Mouse (Mus musculus): ENCODE measurements around the gene Fam186b. TPM values are rescaled to one million over a fixed set of nuclear protein-coding genes. Genes with fewer than 3 reads are reported as not detected.

Fam186b gene
- not detected for polyA plus RNA-seq (2014; fragmentation: Illumina TruSeq; extraction: RNeasy Lipid Tissue Mini Kit (QIAGEN cat#74804); ENCODE audit: low read depth, low replicate concordance)

DNA sequence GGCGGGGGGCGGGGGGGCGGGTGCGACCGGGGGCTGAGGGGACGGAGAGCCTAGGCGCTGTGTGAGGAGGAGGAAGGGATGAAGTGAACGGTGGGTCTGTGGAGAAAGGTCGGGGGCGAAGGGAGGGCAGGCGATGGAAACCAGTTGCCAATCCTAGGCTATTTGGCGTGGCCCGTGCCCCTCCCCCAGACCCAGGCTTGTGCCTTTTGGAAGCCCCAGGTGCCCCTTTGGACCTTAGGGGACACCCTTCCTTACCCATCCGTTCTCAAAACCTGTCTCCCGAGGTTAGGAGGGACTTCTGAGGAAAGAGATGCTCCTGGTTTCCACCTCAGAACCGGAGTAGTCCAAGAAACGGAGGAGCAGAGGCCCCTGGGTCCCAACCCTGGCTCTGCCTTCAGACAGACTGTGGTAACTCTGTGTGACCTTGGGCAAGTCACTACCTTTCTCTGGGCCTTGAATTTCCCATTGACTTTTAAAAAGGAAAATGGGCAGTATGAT, at the start of gene Fam186b:
Gene Fam186b (minus strand): TSS at position 405 of the 498 bp plus-strand sequence.

DNA sequence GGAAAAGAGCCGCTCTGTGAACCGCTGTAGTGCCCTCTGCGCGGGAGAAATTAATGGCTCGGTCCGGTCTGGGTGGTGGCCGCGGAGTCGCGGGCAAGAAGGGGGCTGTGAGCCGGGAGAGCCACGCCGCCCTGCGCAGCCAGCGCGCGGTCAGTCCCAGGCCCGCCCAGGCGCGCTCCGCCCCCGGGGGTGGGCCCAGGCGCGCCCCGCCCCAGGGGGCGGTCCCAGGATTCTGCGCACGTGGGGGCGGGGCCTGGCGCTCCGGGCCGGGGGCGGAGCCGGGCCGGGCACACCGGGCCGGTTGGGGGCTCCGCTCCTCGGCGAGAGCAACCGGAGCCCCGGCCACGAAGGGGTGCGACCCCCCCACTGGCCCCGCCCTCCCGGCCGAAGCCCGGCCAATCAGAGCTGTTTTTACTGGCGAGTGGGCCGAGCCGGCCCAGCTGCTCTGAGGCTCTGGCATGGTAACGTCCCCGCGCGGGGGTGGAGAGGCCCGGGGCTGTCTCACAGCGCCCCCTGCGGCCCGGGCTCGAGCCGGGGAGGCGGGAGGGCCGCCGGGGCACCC, 794 bp downstream of the Fam186b start, which contains the start of gene Prpf40b:
Gene Prpf40b (plus strand): TSS at position 275 of the 562 bp plus-strand sequence.

DNA sequence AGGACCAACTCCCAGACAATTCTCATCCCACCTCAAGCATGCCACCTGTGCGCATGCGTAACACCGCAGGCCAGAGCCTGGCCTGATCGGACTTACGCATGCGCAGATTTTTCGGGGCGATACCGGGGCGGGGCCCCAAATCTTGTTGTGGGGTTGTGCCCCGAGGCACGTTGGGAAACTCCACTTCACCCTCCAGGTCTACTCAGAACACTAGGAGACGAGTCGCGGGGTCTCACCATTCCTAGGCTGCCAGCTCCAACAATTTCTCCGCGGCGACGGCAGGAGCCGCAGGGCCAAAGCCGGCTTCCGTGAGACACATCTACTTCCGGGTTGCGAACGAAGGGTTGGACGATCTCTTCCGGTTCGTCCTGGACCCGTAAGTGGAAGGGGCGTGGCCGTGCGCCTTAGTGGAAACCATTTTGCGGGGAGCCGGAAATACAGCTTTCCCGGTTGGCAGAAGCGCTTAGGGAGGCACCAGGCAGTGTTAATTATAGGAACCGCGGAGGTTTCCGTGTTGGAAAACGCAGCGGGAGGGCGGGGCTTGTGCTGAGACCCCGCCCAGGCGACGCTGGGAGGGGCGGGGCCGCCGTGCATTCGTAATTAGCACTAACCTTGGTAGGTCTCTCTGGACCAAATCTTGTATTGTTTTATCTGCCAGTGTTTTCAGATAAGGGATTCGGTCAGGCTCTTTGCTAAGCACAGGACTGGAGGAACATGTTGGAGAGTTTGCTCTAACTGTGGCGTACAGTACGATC, 43.9 kb downstream of the Fam186b start, which contains the start of gene Mcrs1:
Gene Mcrs1 (minus strand): TSS at position 336 of the 755 bp plus-strand sequence.

DNA sequence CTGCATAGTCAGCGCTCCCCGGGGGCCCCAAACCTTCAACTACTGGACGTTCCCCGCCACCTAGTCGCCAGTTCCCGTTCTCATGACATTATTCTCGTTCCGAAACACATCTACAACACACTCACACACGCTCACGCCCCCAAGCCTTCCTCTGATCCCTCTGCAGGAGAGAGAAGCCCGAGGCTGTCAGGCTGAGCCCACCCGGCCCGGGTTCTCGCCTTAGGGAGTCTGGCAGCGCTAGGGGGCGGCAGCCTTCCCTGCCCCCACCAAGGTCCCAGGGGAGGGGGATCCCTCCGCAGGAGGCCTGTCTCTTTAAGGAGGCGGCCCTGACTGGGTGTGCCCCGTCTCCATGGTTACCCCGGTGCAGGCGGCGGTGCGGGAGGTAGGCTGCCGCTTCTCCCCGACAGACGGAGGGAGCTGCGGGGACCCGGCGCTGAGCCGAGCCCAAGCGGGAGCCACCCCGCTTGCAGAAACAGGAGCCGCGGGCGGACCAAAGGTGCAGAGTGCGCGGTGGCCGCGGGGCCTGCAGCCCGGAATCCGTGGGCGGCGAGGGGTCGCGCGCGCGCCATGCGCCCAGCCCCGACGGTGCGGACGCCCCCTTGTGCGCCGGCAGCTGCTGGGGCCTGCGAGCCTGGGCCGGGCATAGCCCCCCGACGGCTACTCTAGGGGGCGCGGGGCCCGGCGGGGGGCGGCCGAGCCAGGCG, 71.3 kb downstream of the Fam186b start, which contains the start of gene Kcnh3:
Gene Kcnh3 (plus strand): TSS at position 654 of the 704 bp plus-strand sequence.

Other genes with a start within 250 kb of the Fam186b start
- gene Prph, start 240.7 kb downstream of the Fam186b start, polyA plus RNA-seq (2014; fragmentation: Illumina TruSeq; extraction: RNeasy Lipid Tissue Mini Kit (QIAGEN cat#74804); ENCODE audit: low read depth, low replicate concordance) = 0.76 TPM
- not detected for gene Troap, start 221.3 kb downstream of the Fam186b start, polyA plus RNA-seq (2014; fragmentation: Illumina TruSeq; extraction: RNeasy Lipid Tissue Mini Kit (QIAGEN cat#74804); ENCODE audit: low read depth, low replicate concordance)
- gene C1ql4, start 208.1 kb downstream of the Fam186b start, polyA plus RNA-seq (2014; fragmentation: Illumina TruSeq; extraction: RNeasy Lipid Tissue Mini Kit (QIAGEN cat#74804); ENCODE audit: low read depth, low replicate concordance) = not detected
- gene Dnajc22, start 202.7 kb downstream of the Fam186b start, polyA plus RNA-seq (2014; fragmentation: Illumina TruSeq; extraction: RNeasy Lipid Tissue Mini Kit (QIAGEN cat#74804); ENCODE audit: low read depth, low replicate concordance) = not detected
- gene Spats2, start 170.0 kb downstream of the Fam186b start, polyA plus RNA-seq (2014; fragmentation: Illumina TruSeq; extraction: RNeasy Lipid Tissue Mini Kit (QIAGEN cat#74804); ENCODE audit: low read depth, low replicate concordance) = 5.8 TPM
- 0.10 TPM for gene Kcnh3, start 71.0 kb downstream of the Fam186b start, polyA plus RNA-seq (2014; fragmentation: Illumina TruSeq; extraction: RNeasy Lipid Tissue Mini Kit (QIAGEN cat#74804); ENCODE audit: low read depth, low replicate concordance)
- gene Mcrs1, start 43.9 kb downstream of the Fam186b start, polyA plus RNA-seq (2014; fragmentation: Illumina TruSeq; extraction: RNeasy Lipid Tissue Mini Kit (QIAGEN cat#74804); ENCODE audit: low read depth, low replicate concordance) = 55.8 TPM
- gene Prpf40b, start 801 bp downstream of the Fam186b start, polyA plus RNA-seq (2014; fragmentation: Illumina TruSeq; extraction: RNeasy Lipid Tissue Mini Kit (QIAGEN cat#74804); ENCODE audit: low read depth, low replicate concordance) = 37.3 TPM
- gene Fmnl3, start 74.6 kb upstream of the Fam186b start, polyA plus RNA-seq (2014; fragmentation: Illumina TruSeq; extraction: RNeasy Lipid Tissue Mini Kit (QIAGEN cat#74804); ENCODE audit: low read depth, low replicate concordance) = 16.8 TPM
- 191 TPM for gene Tmbim6, start 97.0 kb upstream of the Fam186b start, polyA plus RNA-seq (2014; fragmentation: Illumina TruSeq; extraction: RNeasy Lipid Tissue Mini Kit (QIAGEN cat#74804); ENCODE audit: low read depth, low replicate concordance)
- gene Nckap5l, start 161.9 kb upstream of the Fam186b start, polyA plus RNA-seq (2014; fragmentation: Illumina TruSeq; extraction: RNeasy Lipid Tissue Mini Kit (QIAGEN cat#74804); ENCODE audit: low read depth, low replicate concordance) = 3.4 TPM
- gene Bcdin3d, start 178.8 kb upstream of the Fam186b start, polyA plus RNA-seq (2014; fragmentation: Illumina TruSeq; extraction: RNeasy Lipid Tissue Mini Kit (QIAGEN cat#74804); ENCODE audit: low read depth, low replicate concordance) = 3.9 TPM
- gene Faim2, start 232.3 kb upstream of the Fam186b start, polyA plus RNA-seq (2014; fragmentation: Illumina TruSeq; extraction: RNeasy Lipid Tissue Mini Kit (QIAGEN cat#74804); ENCODE audit: low read depth, low replicate concordance) = 0.31 TPM